Mouse (Mus musculus): Measurements from ENCODE around the gene Wdr13.

DNA sequence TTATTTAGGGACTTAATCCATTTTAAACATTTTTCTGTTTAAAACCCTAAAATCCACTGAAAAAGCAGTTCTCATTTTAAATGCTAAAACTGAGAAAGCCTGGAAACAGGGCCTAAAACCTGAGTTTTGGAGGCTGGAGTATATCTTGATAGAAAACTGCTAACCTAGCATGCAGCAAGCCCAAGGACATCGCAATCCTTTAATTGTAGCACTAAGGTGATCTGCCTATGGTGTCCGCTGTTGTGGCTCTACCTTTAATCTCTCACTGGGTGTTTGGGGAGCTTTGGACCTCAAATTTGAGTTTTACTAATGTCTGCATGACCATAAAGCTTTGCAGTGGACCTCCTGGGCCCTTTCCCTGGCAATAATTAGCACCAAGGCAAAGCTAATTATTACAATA, 7.8 kb upstream of the Wdr13 start:
- TF ChIP-seq EP300 (IDR thresholded peaks at IDR 0.05) (no peak), CTCF (IDR thresholded peaks at IDR 0.05) (no peak)
